ENCODE assay signal across 21 mouse cellular contexts in the genomic region with DNA sequence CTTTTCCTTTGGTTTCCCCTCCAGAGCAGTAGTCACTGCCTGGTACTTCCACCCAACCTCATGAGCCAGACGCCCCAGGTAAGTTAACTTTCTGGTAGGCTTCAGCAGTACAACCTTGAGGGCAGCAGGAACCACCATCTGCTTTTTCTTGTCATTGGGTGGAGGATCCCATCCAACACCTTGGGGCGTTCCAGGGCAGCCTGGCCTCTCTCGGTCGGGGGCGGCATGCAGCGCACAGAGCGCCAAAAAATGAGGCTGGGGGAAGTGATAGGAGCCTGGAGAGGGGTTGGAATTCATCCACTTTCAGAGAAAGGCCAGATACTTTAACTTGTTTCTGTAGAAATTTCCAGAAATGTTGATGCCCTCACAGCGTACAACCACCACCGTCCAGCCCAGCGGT.
"Had no signal": no experiment of that assay in that cellular context is flagged by ENCODE, and none has a peak within 500 bp of the region (broad histone marks: within the 10 kb centered on the region; RNA-seq: fewer than 3 reads in every experiment).

No protein-coding gene starts in this region.

- DNase-seq: kidney, adult 11 months; kidney, adult 9 months; kidney, postnatal 36 days; layer of hippocampus, postnatal 36 days; liver; lung, adult 2 months; retina, postnatal 1 day; right cerebral cortex, postnatal 25 days; spleen, adult 18-20 months; thymus, postnatal 25 days had no signal

- H3K4me1 ChIP-seq: liver, embryonic 15.5 days; midbrain, embryonic 15.5 days had no signal

- H3K27me3 ChIP-seq: intestine, embryonic 15.5 days; limb, embryonic 13.5 days; liver, embryonic 12.5 days; liver, embryonic 15.5 days; midbrain, embryonic 15.5 days; neural tube, embryonic 13.5 days; stomach, embryonic 15.5 days had no signal

- H3K9ac ChIP-seq: intestine, embryonic 15.5 days; limb, embryonic 13.5 days; liver, embryonic 12.5 days; liver, embryonic 15.5 days; midbrain, embryonic 15.5 days; neural tube, embryonic 13.5 days; stomach, embryonic 15.5 days had no signal

- H3K4me3 ChIP-seq: intestine, embryonic 15.5 days; limb, embryonic 10.5 days; limb, embryonic 13.5 days; liver, embryonic 12.5 days; liver, embryonic 15.5 days; midbrain, embryonic 15.5 days; myocyte; neural tube, embryonic 13.5 days; stomach, embryonic 15.5 days had no signal

- H3K36me3 ChIP-seq: intestine, embryonic 15.5 days; limb, embryonic 10.5 days; limb, embryonic 13.5 days; liver, embryonic 12.5 days; liver, embryonic 15.5 days; midbrain, embryonic 15.5 days; neural tube, embryonic 13.5 days; stomach, embryonic 15.5 days had no signal

- ATAC-seq: liver, embryonic 12.5 days; lung, postnatal 0 days; midbrain, embryonic 15.5 days had no signal

- H3K4me2 ChIP-seq: intestine, embryonic 15.5 days; limb, embryonic 13.5 days; liver, embryonic 12.5 days; liver, embryonic 15.5 days; midbrain, embryonic 15.5 days; neural tube, embryonic 13.5 days; stomach, embryonic 15.5 days had no signal

- H3K9me3 ChIP-seq: intestine, embryonic 15.5 days; limb, embryonic 10.5 days; limb, embryonic 13.5 days; liver, embryonic 12.5 days; liver, embryonic 15.5 days; midbrain, embryonic 15.5 days; neural tube, embryonic 13.5 days; stomach, embryonic 15.5 days had no signal

- H3K27ac ChIP-seq: intestine, embryonic 15.5 days; limb, embryonic 10.5 days; limb, embryonic 13.5 days; liver, embryonic 12.5 days; liver, embryonic 15.5 days; macrophage; midbrain, embryonic 15.5 days; neural tube, embryonic 13.5 days; stomach, embryonic 15.5 days had no signal
